Mouse (Mus musculus) frontal cortex, adult 2 months (tissue): ENCODE measurements around the gene Gm36864. TPM values are rescaled to one million over a fixed set of nuclear protein-coding genes. Genes with fewer than 3 reads are reported as not detected.

ENCODE experiments used
- polyA plus RNA-seq: library from polyadenylated mRNA; depleted of rRNA; stranded (reverse); fragments of >200 nt; gene quantifications from 2 replicates; pipeline ENCODE4 v1.2.3, GENCODE M21; 2012; rRNA removed

The Gm36864 gene
- polyA plus RNA-seq, 1 experiment, result not detected

Other genes starting within 250 kb of the Gm36864 start
- not detected in 2 replicates for gene Klk1b11, start 240.3 kb upstream of the Gm36864 start, polyA plus RNA-seq
- gene Klk1b26, start 224.0 kb upstream of the Gm36864 start, polyA plus RNA-seq, result not detected in 2 replicates
- gene Klk1b27, start 183.9 kb upstream of the Gm36864 start, polyA plus RNA-seq, result 0.18 TPM in 1 of 2 replicates, not detected in the other
- gene Klk1b21, start 133.8 kb upstream of the Gm36864 start, polyA plus RNA-seq, result not detected in 2 replicates
- not detected in 2 replicates for gene Klk1b22, start 123.5 kb upstream of the Gm36864 start, polyA plus RNA-seq
- not detected in 2 replicates for gene Klk1b16, start 99.4 kb upstream of the Gm36864 start, polyA plus RNA-seq
- not detected in 2 replicates for gene Klk1b24, start 47.9 kb upstream of the Gm36864 start, polyA plus RNA-seq
- gene Klk1b3, start 38.0 kb upstream of the Gm36864 start, polyA plus RNA-seq, result not detected in 2 replicates
- gene Klk1b4, start 28.7 kb upstream of the Gm36864 start, polyA plus RNA-seq, result not detected in 2 replicates
- not detected in 2 replicates for gene Klk1b5, start 20.2 kb upstream of the Gm36864 start, polyA plus RNA-seq
- 0.25 TPM in 1 of 2 replicates, not detected in the other for gene Klk1, start 10.8 kb upstream of the Gm36864 start, polyA plus RNA-seq
- 2.1 TPM in 2 replicates for gene 1700028J19Rik, start 10.5 kb downstream of the Gm36864 start, polyA plus RNA-seq
- gene 2410002F23Rik, start 10.5 kb downstream of the Gm36864 start, polyA plus RNA-seq, result 114 and 118 TPM in 2 replicates
- gene Acp4, start 21.2 kb downstream of the Gm36864 start, polyA plus RNA-seq, result not detected in 2 replicates
- gene Gm15517, start 25.3 kb downstream of the Gm36864 start, polyA plus RNA-seq, result 0.82 and 0.99 TPM in 2 replicates
- gene Clec11a, start 70.7 kb downstream of the Gm36864 start, polyA plus RNA-seq, result 4.8 and 5.4 TPM in 2 replicates
- gene Shank1, start 74.1 kb downstream of the Gm36864 start, polyA plus RNA-seq, result 130 and 138 TPM in 2 replicates
- gene Syt3, start 147.9 kb downstream of the Gm36864 start, polyA plus RNA-seq, result 56.7 and 57.0 TPM in 2 replicates
- gene 1700008O03Rik, start 149.6 kb downstream of the Gm36864 start, polyA plus RNA-seq, result 3.7 and 3.8 TPM in 2 replicates
- gene Lrrc4b, start 192.8 kb downstream of the Gm36864 start, polyA plus RNA-seq, result 230 and 247 TPM in 2 replicates
- 12.2 and 14.4 TPM in 2 replicates for gene Aspdh, start 229.2 kb downstream of the Gm36864 start, polyA plus RNA-seq
- gene Josd2, start 231.8 kb downstream of the Gm36864 start, polyA plus RNA-seq, result 169 and 184 TPM in 2 replicates